Mouse (Mus musculus) MEL-GATA-1-ER (cell line): ENCODE results near the gene Sike1.
A peak's percentile ranks its signal among the peaks of the same experiment; 100 is the strongest.

ENCODE experiments used
- DNase-seq: peaks from one replicate; pipeline ENCODE4 v3.0.0-alpha.2; 2012; ENCODE audit warnings: low read depth; ENCODE audit errors: extremely low read depth

The Sike1 gene

GRCm38 (mm10) chr3:103020943-103021638, 25.6 kb downstream of the Sike1 start:
- DNase-seq, result peak; percentile 96

- DNase-seq, result peak; percentile 52
Measured at GRCm38 (mm10) chr3:103026174-103026573, 30.7 kb downstream of the Sike1 start.

DNA sequence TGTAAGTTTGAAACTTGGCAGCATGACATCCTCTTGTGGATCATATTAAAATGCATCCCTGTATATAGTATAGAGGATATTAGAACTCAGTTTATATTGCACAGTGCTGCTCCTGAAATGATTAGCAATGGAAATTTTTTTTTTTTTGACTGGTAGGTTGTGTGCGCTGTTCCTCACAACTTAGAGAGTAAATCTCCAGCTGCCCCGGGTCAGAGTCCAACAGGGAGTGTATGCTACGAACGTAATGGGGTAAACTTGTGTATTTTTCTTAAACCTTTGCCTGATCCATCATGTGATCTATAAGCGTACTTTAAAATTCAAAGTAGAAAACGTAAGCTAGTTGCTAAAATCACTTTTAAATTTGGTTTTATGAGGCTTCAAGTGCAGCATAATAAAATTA, 44.8 kb downstream of the Sike1 start:
- no peak for DNase-seq

DNA sequence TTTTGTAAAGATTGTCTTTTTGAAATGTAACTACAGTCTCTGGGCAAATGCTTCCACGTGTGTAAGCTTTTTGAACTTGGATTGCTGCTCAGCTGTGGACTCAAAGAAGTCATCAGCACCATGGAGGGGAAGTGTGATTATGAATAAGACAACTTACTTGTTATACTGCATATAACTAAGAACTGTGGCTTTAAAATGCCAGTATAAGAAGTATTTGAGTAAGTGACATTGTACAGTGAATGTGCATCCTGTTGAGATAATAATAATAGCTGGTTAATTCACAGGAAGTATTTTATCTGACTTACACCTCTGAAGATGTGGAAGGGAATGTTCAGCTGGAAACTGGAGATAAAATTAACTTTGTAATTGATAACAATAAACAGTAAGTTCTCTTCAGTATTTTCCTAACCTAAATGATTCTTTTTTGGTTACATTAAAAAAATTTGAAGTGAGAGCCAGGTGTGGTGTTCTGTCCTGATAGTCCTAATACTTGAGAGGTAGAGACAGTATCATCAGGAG, 45.4 kb downstream of the Sike1 start:
- peak; percentile 59 for DNase-seq

- no peak for DNase-seq
Measured at GRCm38 (mm10) chr3:103056016-103056595, 60.6 kb downstream of the Sike1 start.

DNA sequence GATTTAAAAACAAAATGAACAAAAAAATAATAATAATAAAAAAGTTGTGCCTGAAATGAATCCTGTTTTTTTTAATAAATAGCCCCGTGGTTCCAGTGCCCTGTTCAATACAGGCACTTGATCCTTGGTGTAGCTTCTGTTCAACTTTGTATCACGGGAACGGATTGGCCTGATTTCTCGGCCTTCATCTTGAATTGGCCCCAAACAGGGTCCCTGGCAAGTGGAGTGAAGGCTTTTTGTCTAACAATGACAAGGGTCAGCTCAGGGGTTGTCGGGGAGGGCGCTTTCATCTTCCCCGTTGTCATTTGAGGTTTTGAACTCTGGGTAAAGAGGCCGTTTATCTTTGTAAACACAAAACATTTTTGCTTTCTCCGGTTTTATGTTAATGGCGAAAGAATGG, 62.2 kb downstream of the Sike1 start:
- DNase-seq, result no peak
